Mouse (Mus musculus): ENCODE measurements around the gene Hist1h4h.

Hist1h4h gene

DNA sequence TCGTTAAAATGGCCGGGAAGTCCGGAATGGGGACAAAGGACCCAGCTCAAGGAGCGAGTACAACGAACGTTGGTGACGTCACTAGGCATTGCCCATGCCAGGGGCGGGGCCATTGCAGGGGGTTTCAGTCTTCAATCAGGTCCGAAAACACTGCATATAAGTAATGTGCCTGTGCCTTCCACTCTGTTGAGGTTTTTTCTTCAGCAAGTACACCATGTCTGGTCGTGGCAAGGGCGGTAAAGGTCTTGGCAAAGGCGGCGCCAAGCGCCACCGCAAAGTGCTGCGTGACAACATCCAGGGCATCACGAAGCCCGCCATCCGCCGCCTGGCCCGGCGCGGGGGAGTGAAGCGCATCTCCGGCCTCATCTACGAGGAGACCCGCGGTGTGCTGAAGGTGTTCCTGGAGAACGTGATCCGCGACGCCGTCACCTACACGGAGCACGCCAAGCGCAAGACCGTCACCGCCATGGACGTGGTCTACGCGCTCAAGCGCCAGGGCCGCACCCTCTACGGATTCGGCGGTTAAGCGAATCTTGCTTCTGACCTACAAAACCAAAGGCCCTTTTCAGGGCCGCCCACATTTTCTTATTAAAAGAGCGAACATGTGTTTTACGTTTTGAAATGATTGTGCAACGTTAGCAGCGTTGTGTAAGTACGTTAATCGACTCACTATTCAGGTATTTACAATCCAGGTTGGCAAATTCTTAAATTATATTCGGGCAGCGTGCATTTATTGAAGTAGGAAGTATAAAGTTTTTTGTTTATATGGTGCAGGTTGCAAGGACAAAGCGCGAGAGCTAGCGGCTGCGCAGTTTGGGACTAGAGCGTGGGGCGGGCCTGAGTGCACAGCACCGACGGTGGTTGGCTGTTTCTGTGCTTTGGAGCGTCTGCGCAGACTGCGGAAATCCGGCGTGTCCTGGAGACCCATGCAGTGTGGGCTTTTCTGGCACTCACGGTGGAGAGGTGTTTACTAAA is at the start of gene Hist1h4h:
Gene Hist1h4h (plus strand): TSS at position 150 of the 975 bp plus-strand sequence.
- DNase-seq (ENCODE audit: low spot score in 2 of 2), result peak; percentile 96 to 97

GRCm38 (mm10) chr13:23483153-23483552 is 47.7 kb upstream of the Hist1h4h start:
- no peak for DNase-seq (ENCODE audit: low spot score in 2 of 2)

DNA sequence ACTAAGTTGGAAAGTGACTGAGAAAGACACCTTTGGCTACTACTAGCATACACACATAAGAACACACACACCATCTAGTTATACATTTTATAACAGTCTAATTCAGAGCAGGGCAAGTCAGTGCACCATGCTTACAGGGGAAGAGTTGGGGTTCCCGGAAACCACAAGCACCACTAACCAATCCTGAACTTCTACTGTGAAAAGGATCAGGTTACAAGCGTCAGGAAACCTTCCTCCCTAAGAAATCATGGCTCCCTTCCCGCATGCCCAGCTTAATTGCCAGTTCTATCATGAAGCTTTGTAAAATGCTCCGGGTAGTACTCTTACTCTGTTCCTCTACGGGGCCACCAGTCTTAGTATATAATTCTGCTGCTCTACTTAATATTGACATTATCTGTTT is 45.6 kb upstream of the Hist1h4h start:
- DNase-seq (ENCODE audit: low spot score in 2 of 2), result no peak

DNA sequence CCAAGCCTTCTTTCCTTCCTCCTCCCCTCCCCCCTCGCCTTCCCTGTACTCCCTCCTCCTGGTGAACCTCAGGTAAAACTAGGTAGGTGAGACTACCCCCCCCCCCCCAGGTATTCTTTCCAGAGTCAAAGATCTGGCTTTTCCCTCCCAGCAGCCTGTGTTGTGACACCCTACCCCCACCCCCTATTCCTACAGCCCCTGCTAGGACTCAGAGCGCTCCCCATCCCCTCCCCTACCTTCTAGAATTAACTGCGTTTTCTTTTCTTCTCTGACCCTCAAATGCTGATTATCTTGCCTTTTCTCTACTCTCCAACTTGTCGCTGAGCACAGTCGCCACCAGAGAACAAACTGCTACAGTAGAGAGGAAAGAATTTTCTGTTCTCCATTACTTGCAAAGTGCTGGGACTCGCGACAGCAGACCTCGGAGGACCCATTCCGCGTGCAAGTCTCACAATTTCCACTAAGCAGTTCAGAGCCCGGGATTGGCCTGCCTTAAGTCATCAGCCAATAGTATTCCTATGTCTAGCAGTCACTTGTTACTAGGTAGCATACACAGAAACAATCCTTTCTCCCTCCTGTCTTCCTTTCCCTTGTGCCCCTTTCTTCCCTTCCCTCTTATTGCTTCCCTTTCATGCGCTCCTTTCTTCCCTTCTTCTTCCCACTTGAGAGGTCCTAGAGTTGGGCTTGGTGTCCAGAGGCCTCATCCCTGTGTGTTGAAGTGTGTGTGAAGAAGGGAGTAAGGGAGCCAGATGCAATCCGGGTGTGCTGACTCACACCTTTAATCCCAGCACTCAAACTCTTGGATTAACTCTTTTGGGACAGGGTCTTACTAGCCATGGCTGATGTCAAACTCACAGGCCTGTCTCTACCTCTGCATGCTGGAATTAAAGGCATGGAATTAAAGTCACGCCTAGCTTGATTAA is 42.2 kb upstream of the Hist1h4h start, which contains the start of gene Btn2a2:
Gene Btn2a2 (minus strand): TSS at position 458 of the 923 bp plus-strand sequence.
- DNase-seq (ENCODE audit: low spot score in 2 of 2), result peak; percentile 64

DNA sequence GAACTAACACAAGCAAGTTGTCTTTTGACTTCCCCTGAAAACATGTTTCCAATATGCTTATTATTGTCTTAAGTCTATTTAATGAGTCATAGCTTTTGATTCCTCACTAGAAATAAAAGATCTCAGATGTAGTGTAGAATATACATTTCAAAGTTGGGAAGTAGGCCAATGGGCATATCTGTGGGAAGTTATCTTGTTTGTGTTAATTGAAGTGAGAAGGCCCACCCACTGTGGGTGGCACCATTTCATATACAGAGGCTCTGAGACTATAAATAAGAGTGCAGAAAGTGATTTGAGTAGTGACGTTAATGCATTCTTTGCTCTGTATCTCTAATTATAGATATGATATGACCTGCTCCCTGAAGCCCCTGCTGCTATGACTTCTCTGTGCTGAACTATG is 40.0 kb upstream of the Hist1h4h start:
- no peak for DNase-seq (ENCODE audit: low spot score in 2 of 2)

GRCm38 (mm10) chr13:23491263-23491662 is 39.6 kb upstream of the Hist1h4h start:
- no peak for DNase-seq (ENCODE audit: low spot score in 2 of 2)

GRCm38 (mm10) chr13:23491990-23492389 is 38.9 kb upstream of the Hist1h4h start:
- DNase-seq (ENCODE audit: low spot score in 2 of 2), result no peak

- DNase-seq (ENCODE audit: low spot score in 2 of 2), result no peak
These were observed 35.3 kb upstream of the Hist1h4h start for GRCm38 (mm10) chr13:23495526-23495925.

GRCm38 (mm10) chr13:23497656-23498321 is 33.1 kb upstream of the Hist1h4h start:
- DNase-seq (ENCODE audit: low spot score in 2 of 2), result peak in 1 of 2 experiments; percentile 37

DNA sequence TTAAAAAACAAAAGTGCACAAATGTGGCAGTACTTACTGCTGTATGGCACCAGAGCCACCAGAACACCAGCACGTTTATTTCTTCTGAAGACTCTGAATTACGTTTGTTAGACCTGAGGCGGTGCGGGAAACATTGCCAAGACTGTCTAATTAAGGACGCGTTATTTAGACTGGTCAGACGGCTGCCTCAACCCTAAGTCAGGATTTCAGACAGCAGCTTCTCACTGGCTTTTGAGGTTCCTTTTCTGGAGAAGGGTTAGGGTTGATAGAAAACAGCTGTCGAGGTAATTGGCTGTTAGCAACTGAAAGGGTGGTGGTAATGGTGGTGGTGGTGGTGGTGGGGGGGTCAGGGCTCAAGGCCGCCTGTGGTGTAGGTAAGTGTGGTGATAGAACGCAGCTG is 32.2 kb upstream of the Hist1h4h start:
- no peak for DNase-seq (ENCODE audit: low spot score in 2 of 2)

DNA sequence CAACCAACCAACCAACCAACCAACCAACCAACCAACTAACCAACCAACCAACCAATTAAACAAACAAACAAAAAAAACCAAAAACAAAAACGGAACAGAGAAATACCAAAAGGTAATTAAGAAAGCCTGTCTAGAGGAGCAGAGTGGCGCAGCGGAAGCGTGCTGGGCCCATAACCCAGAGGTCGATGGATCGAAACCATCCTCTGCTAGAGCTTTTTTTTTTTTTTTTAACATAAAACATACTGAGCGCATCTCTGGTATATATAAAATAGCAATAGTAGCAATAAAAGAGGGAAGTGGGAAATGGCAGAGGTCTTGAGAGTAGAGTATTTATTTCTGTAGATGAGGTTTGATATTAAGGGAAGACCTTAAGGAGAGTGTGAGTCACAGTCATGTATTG is 30.9 kb upstream of the Hist1h4h start:
- no peak for DNase-seq (ENCODE audit: low spot score in 2 of 2)

- peak; percentile 62 to 83 for DNase-seq (ENCODE audit: low spot score in 2 of 2)
These were observed 30.2 kb upstream of the Hist1h4h start for GRCm38 (mm10) chr13:23500424-23501200.

GRCm38 (mm10) chr13:23501511-23501910 is 29.3 kb upstream of the Hist1h4h start:
- no peak for DNase-seq (ENCODE audit: low spot score in 2 of 2)

GRCm38 (mm10) chr13:23502031-23502567 is 28.8 kb upstream of the Hist1h4h start:
- DNase-seq (ENCODE audit: low spot score in 2 of 2), result no peak

DNA sequence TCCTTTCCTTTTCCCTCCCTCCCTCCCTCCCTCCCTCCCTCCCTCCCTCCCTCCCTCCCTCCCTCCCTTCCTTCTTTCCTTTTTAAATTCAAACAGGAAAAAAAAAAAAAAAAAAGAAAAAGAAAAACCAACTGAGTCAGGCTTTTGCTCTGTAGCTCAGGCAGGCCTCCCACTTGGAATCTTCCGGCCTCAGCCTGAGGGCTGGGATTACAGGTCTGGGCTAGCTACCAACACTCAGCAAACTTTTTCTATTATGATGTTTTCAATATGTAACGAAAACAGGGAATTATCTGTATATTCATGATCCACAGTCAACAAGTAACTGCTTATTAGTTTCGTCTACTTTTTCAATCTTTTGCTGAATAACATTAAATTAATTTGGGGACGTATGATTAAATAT is 27.9 kb upstream of the Hist1h4h start:
- DNase-seq (ENCODE audit: low spot score in 2 of 2), result no peak

GRCm38 (mm10) chr13:23503797-23504196 is 27.1 kb upstream of the Hist1h4h start:
- DNase-seq (ENCODE audit: low spot score in 2 of 2), result peak in 1 of 2 experiments; percentile 53

DNA sequence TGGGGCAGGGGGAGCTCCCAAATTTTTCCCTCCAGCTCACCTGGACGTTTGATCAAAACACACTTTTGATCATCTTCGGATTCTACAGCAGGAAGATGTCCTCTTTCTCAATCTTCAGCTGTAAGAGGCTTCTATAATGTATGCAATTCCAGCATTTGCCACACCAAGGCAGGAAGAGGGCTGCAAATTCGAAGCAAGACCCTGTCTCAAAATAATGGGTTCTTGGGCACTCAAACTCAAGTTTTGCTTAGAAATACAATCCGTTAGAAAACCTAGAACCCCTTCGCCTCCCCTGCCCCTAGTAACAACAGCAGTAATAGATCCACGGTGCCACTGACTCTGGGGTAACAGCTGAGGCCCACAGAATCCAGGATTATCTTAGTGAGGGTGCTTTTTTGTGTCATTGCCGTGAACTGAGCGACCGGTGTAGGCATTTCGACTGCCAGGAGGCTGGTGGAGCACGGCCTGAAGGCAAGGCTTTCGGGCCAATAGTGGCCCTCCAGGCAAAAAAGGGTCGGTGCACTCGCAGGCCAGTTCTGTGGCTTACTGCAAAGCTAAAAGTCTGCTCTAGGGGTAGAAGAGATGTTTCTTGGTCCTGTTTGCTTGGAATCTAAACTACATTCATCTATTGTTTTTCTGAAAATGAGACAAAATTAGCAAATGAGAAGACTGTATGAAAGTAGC is 25.0 kb upstream of the Hist1h4h start:
- no peak for DNase-seq (ENCODE audit: low spot score in 2 of 2)

DNA sequence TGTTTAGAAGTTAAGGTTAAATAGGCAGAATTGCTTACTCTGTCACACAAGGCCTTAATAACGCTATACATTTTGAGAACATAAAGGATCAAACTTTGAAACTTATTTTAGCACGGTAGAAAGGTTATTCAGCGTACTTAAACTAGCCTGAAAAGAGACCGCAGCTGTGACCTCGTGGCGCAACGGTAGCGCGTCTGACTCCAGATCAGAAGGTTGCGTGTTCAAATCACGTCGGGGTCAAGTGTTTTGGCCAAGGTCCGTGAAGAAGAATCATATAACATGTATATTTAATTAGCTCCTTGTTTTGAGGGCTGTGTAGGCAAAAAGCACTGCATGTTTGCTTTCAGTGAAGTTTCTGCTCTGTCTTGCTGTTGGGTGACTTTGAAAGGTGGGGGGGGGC is 24.5 kb upstream of the Hist1h4h start:
- DNase-seq (ENCODE audit: low spot score in 2 of 2), result no peak

DNA sequence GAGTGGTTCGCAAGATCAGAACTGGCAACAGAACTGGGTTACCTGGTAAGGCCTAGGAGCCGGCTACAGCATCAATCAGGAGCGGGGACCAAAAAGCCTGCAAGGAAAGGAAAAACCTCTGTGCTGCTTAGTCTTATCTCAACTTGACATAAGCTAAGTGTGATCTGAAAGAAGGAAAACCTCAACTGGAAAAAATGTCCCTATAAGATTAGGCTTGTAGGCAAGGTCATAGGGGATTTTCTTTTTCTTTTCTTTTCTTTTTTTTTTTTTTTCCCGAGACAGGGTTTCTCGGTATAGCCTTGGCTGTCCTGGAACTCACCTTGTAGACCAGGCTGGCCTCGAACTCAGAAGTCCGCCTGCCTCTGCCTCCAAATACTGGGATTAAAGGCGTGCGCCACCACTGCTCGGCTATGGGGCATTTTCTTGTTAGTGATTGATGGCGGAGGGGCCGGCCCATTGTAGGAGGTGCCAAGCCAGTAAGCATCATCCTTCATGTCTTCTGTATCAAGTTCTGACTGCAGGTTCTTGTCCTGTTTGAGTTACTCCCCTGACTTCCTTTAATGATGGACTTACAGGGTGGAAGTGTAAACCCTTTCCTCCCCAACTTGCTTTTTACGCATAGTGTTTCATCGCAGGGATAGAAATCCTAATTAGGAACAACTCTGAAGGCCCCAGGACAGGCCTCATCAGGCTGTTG is 23.9 kb upstream of the Hist1h4h start:
- no peak for DNase-seq (ENCODE audit: low spot score in 2 of 2)
